7 mouse cellular contexts compared by ENCODE assay signal in genomic region chr4:120404778-120405143, GRCm38 (mm10). TPM values are rescaled to one million over a fixed set of nuclear protein-coding genes. Genes with fewer than 3 reads are reported as not detected.
DNase-seq lines count a peak whose midpoint lies in the region; ATAC-seq and TF ChIP-seq lines count a peak whose summit lies in the region.

No protein-coding gene starts in this region.

- H3K27ac ChIP-seq in liver, adult 2 months (replicated peaks; ENCODE audit: insufficient read depth, low read depth, low read length): no peak overlapping the region
- H3K27ac ChIP-seq in bone marrow macrophage, adult 2 months (ENCODE audit: insufficient read depth, low read depth, low read length): no peak overlapping the region
- no peak overlapping the region for H3K27ac ChIP-seq in kidney, embryonic 16.5 days (ENCODE audit: low read length)
- H3K27ac ChIP-seq in neural tube, embryonic 15.5 days (replicated peaks): peak overlapping the region; percentile 95

- no peaks in the 10 kb centered on the region for H3K36me3 ChIP-seq in liver, adult 2 months (ENCODE audit: control insufficient read depth, insufficient read depth, low read length)
- H3K36me3 ChIP-seq in erythroblast, embryonic 14.5 days (ENCODE audit: control insufficient read depth): no peaks in the 10 kb centered on the region
- no peaks in the 10 kb centered on the region for H3K36me3 ChIP-seq in kidney, embryonic 16.5 days (ENCODE audit: insufficient read depth, low read length)
- no peaks in the 10 kb centered on the region for H3K36me3 ChIP-seq in neural tube, embryonic 15.5 days

- no peaks in the 10 kb centered on the region for H3K9me3 ChIP-seq in erythroblast, embryonic 14.5 days (ENCODE audit: control insufficient read depth, low read length)
- H3K9me3 ChIP-seq in kidney, embryonic 16.5 days (ENCODE audit: low read length): no peaks in the 10 kb centered on the region
- H3K9me3 ChIP-seq in neural tube, embryonic 15.5 days (replicated peaks): no peaks in the 10 kb centered on the region

- peak; percentile 9; the same call in 1 of the 2 replicates for ATAC-seq in kidney, embryonic 16.5 days (ENCODE audit: low FRiP score, low TSS enrichment)
- 0 out of 2 replicates have a peak, but pooled peaks have one; percentile 14 for ATAC-seq in neural tube, embryonic 15.5 days (ENCODE audit: low FRiP score)

- 14% methylated on average over 21 of the region's 21 CpGs for WGBS in liver, adult 2 months
- 13% methylated on average over 15 of the region's 21 CpGs for WGBS in kidney, embryonic 16.5 days
- WGBS in neural tube, embryonic 15.5 days: 12% methylated on average over 13 of the region's 21 CpGs

- H3K4me2 ChIP-seq in kidney, embryonic 16.5 days (replicated peaks; ENCODE audit: low read depth, low read length): peak overlapping the region; percentile 68
- peak overlapping the region; percentile 65 for H3K4me2 ChIP-seq in neural tube, embryonic 15.5 days

- H3K4me3 ChIP-seq in liver, adult 2 months (ENCODE audit: insufficient read depth, low read depth, low read length): peak overlapping the region; percentile 93
- peak overlapping the region; percentile 49 for H3K4me3 ChIP-seq in bone marrow macrophage, adult 2 months (ENCODE audit: insufficient read depth, low read length)
- peak overlapping the region; percentile 92 for H3K4me3 ChIP-seq in erythroblast, embryonic 14.5 days (replicated peaks)
- H3K4me3 ChIP-seq in kidney, embryonic 16.5 days (ENCODE audit: low read length): peak overlapping the region; percentile 95
- peak overlapping the region; percentile 77 for H3K4me3 ChIP-seq in neural tube, embryonic 15.5 days (replicated peaks)

- H3K9ac ChIP-seq in liver, adult 2 months (ENCODE audit: low read depth, low read length): no peak overlapping the region
- peak overlapping the region; percentile 99 for H3K9ac ChIP-seq in kidney, embryonic 16.5 days (replicated peaks; ENCODE audit: low read length)
- H3K9ac ChIP-seq in neural tube, embryonic 15.5 days (replicated peaks): peak overlapping the region; percentile 38; the same call in 1 of the 2 replicates

- no peak for DNase-seq in liver, adult 2 months (ENCODE audit: extremely low read depth, low read depth, low spot score)
- DNase-seq in liver: no peak
- no peak for DNase-seq in thymus, postnatal 0 days (ENCODE audit: low spot score)

- peaks cover 10% of the 10 kb centered on the region; the same call in 1 of the 2 replicates for H3K79me2 ChIP-seq in liver, adult 2 months (ENCODE audit: control insufficient read depth, insufficient read depth, low read length)

- no peak for TF ChIP-seq POLR2A in liver, adult 2 months (IDR thresholded peaks at IDR 0.05; ENCODE audit: extremely low read depth, insufficient read depth, low read length)
- no peak; the same call in 1 of the 2 replicates for TF ChIP-seq POLR2A in bone marrow macrophage, adult 2 months (IDR thresholded peaks at IDR 0.05; ENCODE audit: borderline replicate concordance, low read depth, low read length)

- H3K4me1 ChIP-seq in liver, adult 2 months (ENCODE audit: control insufficient read depth, insufficient read depth, low read length): peaks cover 2% of the 10 kb centered on the region; the same call in 1 of the 2 replicates
- H3K4me1 ChIP-seq in bone marrow macrophage, adult 2 months (ENCODE audit: control insufficient read depth, insufficient read depth, low read length): peaks cover 8% of the 10 kb centered on the region
- H3K4me1 ChIP-seq in erythroblast, embryonic 14.5 days (ENCODE audit: control insufficient read depth): peaks cover 65% of the 10 kb centered on the region
- H3K4me1 ChIP-seq in kidney, embryonic 16.5 days (ENCODE audit: insufficient read depth, low read length): peaks cover 25% of the 10 kb centered on the region
- H3K4me1 ChIP-seq in neural tube, embryonic 15.5 days: peaks cover 29% of the 10 kb centered on the region

- H3K27me3 ChIP-seq in liver, adult 2 months (ENCODE audit: control insufficient read depth, insufficient read depth, low read length): no peaks in the 10 kb centered on the region
- no peaks in the 10 kb centered on the region for H3K27me3 ChIP-seq in erythroblast, embryonic 14.5 days (ENCODE audit: control insufficient read depth)
- H3K27me3 ChIP-seq in kidney, embryonic 16.5 days (ENCODE audit: insufficient read depth, low read length): no peaks in the 10 kb centered on the region
- no peaks in the 10 kb centered on the region for H3K27me3 ChIP-seq in neural tube, embryonic 15.5 days (replicated peaks)

- TF ChIP-seq CTCF in liver, adult 2 months (IDR thresholded peaks at IDR 0.05; ENCODE audit: low read depth, low read length): no peak
- TF ChIP-seq CTCF in bone marrow macrophage, adult 2 months (IDR thresholded peaks at IDR 0.05; ENCODE audit: low read depth, low read length): no peak

RNA-seq across cellular contexts. Expression of gene Scmh1, which starts 0.3 kb away (rescaled TPM):
- total RNA-seq in liver, adult 2 months (2014; rRNA removed): 7.0 and 8.4 TPM in 2 replicates
- 6.5 and 8.1 TPM in 2 replicates for polyA plus RNA-seq in liver, adult 2 months (2012; rRNA removed)
- polyA plus RNA-seq in bone marrow macrophage, adult 2 months (2012; ENCODE audit: insufficient read depth, insufficient read length, missing spikeins): 26.7 and 34.2 TPM in 2 replicates
- 4.9 and 8.4 TPM in 2 replicates for polyA plus RNA-seq in erythroblast, embryonic 14.5 days (2012)
- polyA plus RNA-seq in kidney, embryonic 16.5 days (2015; fragmentation: Nextera tagmentation; extraction: Ambion mirVana): 38.0 and 46.7 TPM in 2 replicates
- 77.5 and 80.4 TPM in 2 replicates for polyA plus RNA-seq in neural tube, embryonic 15.5 days (2015; fragmentation: Nextera tagmentation; extraction: Ambion mirVana)
- 31.8 and 34.4 TPM in 2 replicates for polyA plus RNA-seq in thymus, postnatal 0 days (2015; fragmentation: Nextera tagmentation; extraction: Ambion mirVana)
